Mouse (Mus musculus): Measurements from ENCODE around the gene Fam209. TPM values are rescaled to one million over a fixed set of nuclear protein-coding genes. Genes with fewer than 3 reads are reported as not detected.
A peak's percentile ranks its signal among the peaks of the same experiment; 100 is the strongest.

Gene Fam209
- total RNA-seq, 2 experiments from 2014 or later: not detected

- peak in 1 of 2 experiments; percentile 21 for DNase-seq
Observed at GRCm38 (mm10) chr2:172477860-172478259, 5.5 kb downstream of the Fam209 start.

- DNase-seq: no peak
Observed at GRCm38 (mm10) chr2:172480296-172480695, 8.0 kb downstream of the Fam209 start.

GRCm38 (mm10) chr2:172481654-172482385 is 9.5 kb downstream of the Fam209 start:
- no peak for DNase-seq

- peak; percentile 27 to 30 for DNase-seq
Observed at GRCm38 (mm10) chr2:172483766-172484413, 11.6 kb downstream of the Fam209 start.

- no peak for DNase-seq
Observed at GRCm38 (mm10) chr2:172484696-172485370, 12.5 kb downstream of the Fam209 start.

GRCm38 (mm10) chr2:172496736-172497345 is 24.5 kb downstream of the Fam209 start:
- DNase-seq: no peak

GRCm38 (mm10) chr2:172498823-172499222 is 26.5 kb downstream of the Fam209 start:
- no peak for DNase-seq

- DNase-seq: no peak
Observed at GRCm38 (mm10) chr2:172500752-172501316, 28.5 kb downstream of the Fam209 start.

GRCm38 (mm10) chr2:172501341-172501740 is 29.0 kb downstream of the Fam209 start:
- DNase-seq: peak in 1 of 2 experiments; percentile 9

- DNase-seq: no peak
Observed at GRCm38 (mm10) chr2:172502168-172502567, 29.8 kb downstream of the Fam209 start.

- no peak for DNase-seq
Observed at GRCm38 (mm10) chr2:172506121-172506520, 33.8 kb downstream of the Fam209 start.

- DNase-seq: no peak
Observed at GRCm38 (mm10) chr2:172510056-172510712, 37.9 kb downstream of the Fam209 start.

GRCm38 (mm10) chr2:172510899-172511298 is 38.6 kb downstream of the Fam209 start:
- no peak for DNase-seq

- no peak for DNase-seq
Observed at GRCm38 (mm10) chr2:172516407-172516992, 44.2 kb downstream of the Fam209 start.

- no peak for DNase-seq
Observed at GRCm38 (mm10) chr2:172520616-172521371, 48.5 kb downstream of the Fam209 start.

GRCm38 (mm10) chr2:172522528-172522927 is 50.2 kb downstream of the Fam209 start:
- DNase-seq: no peak

All from layer of hippocampus, postnatal 36 days (tissue).